Mouse (Mus musculus) natural killer cell, adult 2 months (primary cell): Measurements from ENCODE around the gene Ppm1l.

ENCODE experiments used
- DNase-seq, 2 experiments: peaks; one replicate each; pipeline ENCODE4 v3.0.0; 2022; ENCODE audit warnings: low spot score in 2 of 2

The Ppm1l gene

GRCm38 (mm10) chr3:69438773-69439514 lies 122.3 kb downstream of the Ppm1l start:
- no peak for DNase-seq

- DNase-seq, result no peak
These were observed 124.1 kb downstream of the Ppm1l start for GRCm38 (mm10) chr3:69440761-69441160.

- no peak for DNase-seq
These were observed 130.3 kb downstream of the Ppm1l start for GRCm38 (mm10) chr3:69446989-69447388.

DNA sequence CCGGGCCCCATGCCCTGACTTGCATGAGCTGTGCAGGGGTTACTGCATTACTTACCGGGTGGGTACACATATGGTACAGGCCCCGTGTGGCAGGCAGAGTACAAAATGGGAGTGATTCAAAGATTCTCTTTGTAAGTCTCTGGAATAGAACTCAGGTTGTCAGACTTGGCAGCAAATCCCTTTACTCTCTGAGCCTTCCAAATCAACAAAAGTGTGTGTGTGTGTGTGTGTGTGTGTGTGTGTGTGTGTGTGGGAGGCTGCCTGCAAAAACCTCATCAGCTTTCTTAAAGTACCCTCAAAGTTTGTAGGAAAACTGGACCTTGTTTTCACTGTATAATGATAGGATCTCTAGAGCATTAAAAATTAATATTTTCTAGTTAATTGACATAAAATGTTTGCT lies 132.4 kb downstream of the Ppm1l start:
- DNase-seq, result no peak

DNA sequence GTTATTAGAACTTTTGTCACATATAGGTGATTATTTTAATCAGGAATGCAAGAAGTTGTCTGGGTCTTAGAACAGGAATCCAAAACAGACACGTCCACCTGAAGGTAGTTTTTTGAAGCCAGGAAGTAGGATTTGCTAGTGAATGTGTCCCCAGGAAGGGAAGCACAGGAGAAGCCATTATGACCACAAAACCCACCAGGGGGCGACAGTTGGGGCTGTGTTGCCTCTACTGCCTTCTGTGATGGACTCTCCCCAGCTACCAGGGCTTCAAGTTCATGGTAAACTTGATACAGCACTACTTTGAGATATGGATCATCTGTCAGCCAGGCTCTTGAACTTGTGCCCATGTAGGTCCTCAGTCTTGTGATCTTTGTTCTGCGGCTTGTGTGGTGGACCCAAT lies 137.7 kb downstream of the Ppm1l start:
- DNase-seq, result no peak

GRCm38 (mm10) chr3:69456071-69456470 lies 139.4 kb downstream of the Ppm1l start:
- no peak for DNase-seq

GRCm38 (mm10) chr3:69458756-69459155 lies 142.1 kb downstream of the Ppm1l start:
- no peak for DNase-seq

DNA sequence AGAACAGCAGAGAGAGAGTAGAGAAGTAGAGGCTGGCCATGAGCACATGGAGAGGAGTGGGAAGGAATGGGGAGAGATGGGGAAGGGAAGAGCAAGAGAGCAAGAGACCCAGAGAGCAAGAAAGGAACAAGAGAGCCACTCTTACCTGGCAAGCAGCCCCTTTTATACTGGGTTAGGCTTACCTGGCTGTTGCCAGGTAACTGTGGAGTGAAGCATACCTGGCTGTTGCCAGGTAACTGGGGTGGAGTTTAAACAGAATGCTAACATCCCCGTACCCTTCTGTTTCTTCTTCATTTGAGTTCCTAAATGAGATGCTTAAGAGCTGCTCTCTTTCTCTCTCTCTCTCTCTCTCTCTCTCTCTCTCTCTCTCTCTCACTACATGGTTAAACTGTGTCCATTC lies 145.3 kb downstream of the Ppm1l start:
- DNase-seq, result no peak

- no peak for DNase-seq
These were observed 149.1 kb downstream of the Ppm1l start for GRCm38 (mm10) chr3:69465751-69466150.

DNA sequence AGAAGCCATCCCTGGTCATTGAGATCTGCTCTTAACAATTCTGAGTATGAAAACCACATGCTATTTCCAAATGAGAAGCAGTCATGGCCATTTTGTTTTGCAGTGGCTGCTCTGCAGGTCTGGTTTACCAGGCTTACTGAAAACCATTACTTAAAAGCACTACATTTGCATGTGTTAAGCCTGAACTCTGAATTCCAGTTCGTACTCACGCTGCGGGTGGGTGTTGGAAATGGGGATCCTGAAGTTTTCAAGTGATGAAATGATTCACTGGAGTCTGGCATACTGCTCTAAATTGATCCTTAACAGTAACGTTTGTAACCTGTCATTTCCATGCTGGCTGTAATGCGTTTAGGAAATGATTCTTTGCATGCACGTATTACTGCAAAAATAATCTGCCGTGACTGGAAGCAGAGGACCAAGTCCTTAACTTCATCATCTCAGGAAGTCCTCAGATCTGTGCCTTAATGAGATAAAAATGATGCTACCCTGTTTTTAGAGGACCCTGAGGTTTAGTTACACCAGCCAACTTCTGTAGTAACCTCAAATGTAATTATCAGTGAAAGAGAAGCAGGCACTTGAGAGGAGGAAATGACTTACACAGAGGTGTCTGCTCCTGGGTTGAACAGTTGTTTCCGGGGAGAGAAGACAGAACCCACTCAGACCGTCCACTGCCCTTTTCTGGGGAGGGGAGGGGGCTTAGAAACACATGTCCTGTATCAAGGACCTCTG lies 151.8 kb downstream of the Ppm1l start:
- no peak for DNase-seq

DNA sequence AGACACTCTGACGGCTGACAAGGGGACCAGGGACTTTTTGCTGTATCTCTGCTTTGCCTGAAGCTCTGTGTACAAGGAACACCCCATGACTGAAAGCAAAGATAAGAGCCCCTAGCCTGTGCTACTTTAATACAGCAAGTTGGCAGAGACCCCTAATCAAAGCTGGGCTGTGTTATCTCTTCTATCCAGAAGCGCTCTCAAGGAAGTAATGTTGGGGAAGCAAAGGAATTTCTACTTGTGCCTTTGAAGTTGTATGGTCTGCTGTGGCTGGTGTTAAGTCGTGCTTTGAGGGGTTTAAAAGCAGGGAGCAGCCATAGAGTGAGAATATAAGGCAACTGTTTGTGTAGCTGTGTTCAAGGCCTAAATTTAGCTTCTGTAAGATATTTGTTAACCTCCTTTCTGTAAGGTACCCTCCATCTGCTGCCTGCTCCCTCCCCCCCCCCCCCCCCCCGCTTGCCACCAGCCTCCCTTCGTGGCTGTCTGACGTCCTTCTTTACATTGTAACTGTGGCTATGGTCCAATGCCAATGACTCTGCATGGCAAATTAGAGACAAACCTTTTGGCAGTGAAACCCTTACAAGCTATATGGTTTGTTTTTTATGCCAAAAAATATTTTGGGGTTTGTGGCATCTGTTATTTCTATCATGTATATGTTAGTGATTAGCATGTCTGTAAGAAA lies 152.9 kb downstream of the Ppm1l start:
- DNase-seq, result no peak

DNA sequence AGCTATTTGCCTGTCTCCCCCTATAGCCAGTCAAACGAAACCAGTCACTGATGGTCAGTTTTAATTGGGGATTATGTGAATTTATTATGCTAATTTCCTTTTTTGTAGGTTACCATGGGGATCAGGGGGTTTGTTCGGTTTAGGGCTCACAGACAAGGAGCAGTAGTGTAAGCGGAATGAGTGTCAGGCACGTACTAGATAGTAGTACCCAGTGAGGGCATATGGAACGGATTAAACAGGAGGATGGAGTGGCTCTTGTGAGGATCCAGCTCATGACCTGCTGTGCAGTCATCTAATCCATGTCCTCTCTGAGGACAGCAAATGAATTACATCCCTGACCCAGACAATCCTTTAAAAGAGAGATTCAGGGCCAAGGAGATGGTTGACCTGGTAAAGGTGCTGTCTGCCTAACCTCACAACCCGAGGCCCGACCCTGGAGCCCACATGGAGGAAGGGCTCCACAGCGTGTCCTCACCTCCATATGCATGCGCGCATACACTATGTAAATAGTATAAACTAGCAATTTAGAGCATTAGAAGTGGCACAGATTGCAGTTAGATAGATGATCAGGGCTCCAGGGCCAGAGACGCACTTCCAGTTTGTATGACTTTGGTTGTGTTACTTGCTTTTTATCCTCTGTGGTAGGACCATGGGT lies 153.6 kb downstream of the Ppm1l start:
- no peak for DNase-seq

DNA sequence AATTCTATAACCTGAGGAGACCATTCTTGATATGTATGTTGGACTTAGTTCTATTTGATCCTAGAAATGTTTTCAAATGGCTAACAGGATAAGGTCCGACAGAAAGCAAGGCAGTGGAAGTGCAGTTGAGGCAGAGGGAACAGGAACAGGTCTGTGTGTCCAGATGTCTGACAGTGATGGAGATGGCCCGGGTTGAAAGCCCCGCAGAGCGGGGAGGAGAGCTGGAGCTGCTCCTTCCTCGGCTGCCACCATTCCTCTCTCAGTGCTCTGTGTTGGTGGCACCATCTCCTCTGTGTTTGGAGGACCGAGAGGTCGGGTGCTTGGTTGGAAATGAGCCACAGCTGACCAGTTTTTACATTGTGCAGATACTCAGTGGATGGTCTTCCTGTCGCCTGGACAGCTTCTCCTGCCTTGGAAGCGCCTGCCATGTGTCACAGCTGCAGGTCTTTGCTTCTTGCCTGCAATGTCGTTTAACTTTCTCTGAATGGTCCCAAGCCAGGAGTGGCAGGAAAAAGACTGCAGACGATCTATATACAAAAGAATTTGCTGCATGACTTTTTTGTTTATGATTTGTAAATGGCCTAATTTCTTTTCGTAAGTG lies 159.3 kb downstream of the Ppm1l start:
- no peak for DNase-seq

DNA sequence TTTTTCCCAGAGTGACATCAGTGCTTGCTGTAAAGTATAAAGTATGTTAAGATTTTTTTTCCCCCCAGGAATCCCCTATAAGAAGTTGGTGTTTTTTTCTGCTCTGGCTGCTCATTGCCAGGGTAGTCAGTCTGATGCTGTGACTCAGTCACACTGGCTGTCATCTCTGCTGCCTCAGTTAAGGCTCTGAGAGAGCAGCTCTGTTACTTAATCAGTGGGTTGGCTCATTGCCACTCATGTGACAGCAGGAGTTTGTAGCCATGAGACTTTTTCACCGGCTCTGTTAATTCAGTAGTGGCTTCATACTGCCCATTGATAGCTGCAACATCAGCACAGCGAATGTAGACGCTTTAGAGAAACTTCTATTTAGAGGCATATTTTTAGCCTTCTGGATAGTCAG lies 163.3 kb downstream of the Ppm1l start:
- DNase-seq, result no peak

DNA sequence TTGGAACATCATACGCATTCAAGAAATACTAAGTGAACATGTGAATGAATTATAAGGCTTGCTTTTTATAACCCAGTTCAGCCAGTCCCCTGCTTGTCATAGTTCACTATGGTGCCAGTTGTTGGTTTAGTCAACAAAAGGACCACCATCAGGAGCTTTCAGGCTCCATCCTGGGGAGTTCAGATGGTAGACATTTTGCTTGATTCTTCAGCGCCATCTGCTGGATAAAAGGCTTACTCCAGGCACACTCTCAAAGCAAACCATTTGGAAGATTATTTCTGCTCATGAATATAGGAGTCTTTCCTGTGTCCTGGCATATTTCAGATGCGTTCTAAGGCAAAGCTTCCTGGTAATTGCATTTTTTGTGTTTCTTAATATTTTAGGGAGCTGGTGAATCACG lies 165.2 kb downstream of the Ppm1l start:
- DNase-seq, result peak; percentile 42 to 63

GRCm38 (mm10) chr3:69484006-69484574 lies 167.4 kb downstream of the Ppm1l start:
- DNase-seq, result no peak

- DNase-seq, result no peak
These were observed 167.9 kb downstream of the Ppm1l start for GRCm38 (mm10) chr3:69484582-69484981.

GRCm38 (mm10) chr3:69485347-69485746 lies 168.7 kb downstream of the Ppm1l start:
- no peak for DNase-seq

GRCm38 (mm10) chr3:69485756-69486155 lies 169.1 kb downstream of the Ppm1l start:
- no peak for DNase-seq

- DNase-seq, result no peak
These were observed 170.8 kb downstream of the Ppm1l start for GRCm38 (mm10) chr3:69487471-69487870.

DNA sequence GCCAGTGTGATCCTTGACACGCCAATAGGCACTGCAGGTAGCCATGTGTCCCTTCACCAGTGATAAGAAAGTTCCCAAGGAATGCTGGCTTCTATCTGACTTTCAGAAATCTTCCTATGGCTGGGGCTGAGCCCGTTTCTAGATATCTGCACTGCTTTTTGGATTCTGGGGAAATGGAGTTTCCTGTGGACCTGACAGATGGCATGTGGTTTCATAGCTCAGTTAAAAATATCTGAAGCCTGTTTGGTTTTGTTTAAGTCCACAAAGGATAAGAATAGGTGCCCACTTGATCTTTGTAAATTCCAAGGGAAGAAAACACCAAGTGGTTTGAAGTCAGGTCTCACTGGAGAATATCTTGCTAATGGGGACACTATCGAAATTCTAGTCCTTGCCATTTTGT lies 173.0 kb downstream of the Ppm1l start:
- DNase-seq, result no peak
